Mouse (Mus musculus): ENCODE measurements at regions not wholly inside any gene's neighbourhood (a gene's known extent, or its start where the extent isn't known, plus 50 kb on each side); places are given as distances from the start of the nearest gene placed in this dataset.

- ATAC-seq (ENCODE audit: low TSS enrichment): no peak
Observed at GRCm38 (mm10) chr6:101048836-101049361, 215.5 kb downstream of the Ppp4r2 start.

GRCm38 (mm10) chr6:101054880-101055279, 221.5 kb downstream of the Ppp4r2 start:
- ATAC-seq (ENCODE audit: low TSS enrichment): no peak

- ATAC-seq (ENCODE audit: low TSS enrichment): peak; percentile 90
Observed at GRCm38 (mm10) chr6:101056318-101056717, 222.9 kb downstream of the Ppp4r2 start.

- no peak for ATAC-seq (ENCODE audit: low TSS enrichment)
Observed at GRCm38 (mm10) chr6:101059058-101059457, 225.6 kb downstream of the Ppp4r2 start.

GRCm38 (mm10) chr6:101062186-101062585, 228.8 kb downstream of the Ppp4r2 start:
- ATAC-seq (ENCODE audit: low TSS enrichment): no peak

GRCm38 (mm10) chr6:101075753-101076516, 242.5 kb downstream of the Ppp4r2 start:
- ATAC-seq (ENCODE audit: low TSS enrichment): no peak

GRCm38 (mm10) chr6:101078294-101078693, 244.9 kb downstream of the Ppp4r2 start:
- ATAC-seq (ENCODE audit: low TSS enrichment): no peak

- no peak for ATAC-seq (ENCODE audit: low TSS enrichment)
Observed at GRCm38 (mm10) chr6:101083676-101084075, 250.3 kb downstream of the Ppp4r2 start.

GRCm38 (mm10) chr6:101092179-101092578, 258.8 kb downstream of the Ppp4r2 start:
- no peak for ATAC-seq (ENCODE audit: low TSS enrichment)
